Mouse (Mus musculus) heart, embryonic 15.5 days (tissue): ENCODE results near the gene Hhat. TPM values are rescaled to one million over a fixed set of nuclear protein-coding genes. Genes with fewer than 3 reads are reported as not detected.

Experiments used
- ATAC-seq: fragments of 200-750 bp; cut with Nextera tagmentation; replicated peaks from 2 replicates; pipeline ENCODE4 v1.8.0; 2017; ENCODE audit warnings: low read depth, moderate TSS enrichment; ENCODE audit not compliant: insufficient number of reproducible peaks, insufficient read depth, low FRiP score
- H3K27ac ChIP-seq: fragments of 300-500 bp; sonication (generic); 2 replicates; pipeline ENCODE4 v1.5.1; 2015; ENCODE audit warnings: mild to moderate bottlenecking, inconsistent platforms
- H3K27me3 ChIP-seq: fragments of 300-500 bp; sonication (generic); 2 replicates; pipeline ENCODE4 v1.6.1; 2015; ENCODE audit warnings: inconsistent platforms
- H3K36me3 ChIP-seq: fragments of 300-500 bp; sonication (generic); 2 replicates; pipeline ENCODE4 v1.6.1; 2015; ENCODE audit warnings: mild to moderate bottlenecking, inconsistent platforms
- H3K4me1 ChIP-seq: fragments of 300-500 bp; sonication (generic); replicated peaks from 2 replicates; pipeline ENCODE4 v1.6.1; 2015; ENCODE audit warnings: inconsistent platforms
- H3K4me2 ChIP-seq: fragments of 300-500 bp; sonication (generic); 2 replicates; pipeline ENCODE4 v1.6.1; 2015; ENCODE audit warnings: inconsistent platforms, mild to moderate bottlenecking, moderate library complexity
- H3K4me3 ChIP-seq: fragments of 300-500 bp; sonication (generic); 2 replicates; pipeline ENCODE4 v1.5.1; 2015; ENCODE audit warnings: mild to moderate bottlenecking, inconsistent platforms
- H3K9ac ChIP-seq: fragments of 300-500 bp; sonication (generic); 2 replicates; pipeline ENCODE4 v1.6.1; 2015; ENCODE audit warnings: mild to moderate bottlenecking, inconsistent platforms
- H3K9me3 ChIP-seq: fragments of 300-500 bp; sonication (generic); replicated peaks from 2 replicates; pipeline ENCODE4 v1.6.1; 2016; ENCODE audit warnings: inconsistent platforms
- WGBS: fragments of 180-500 bp; shearing (Covaris S2); methylation state at CpG from one replicate; pipeline ENCODE4 v1.1.7; 2015; ENCODE audit warnings: mixed read lengths; 5-methylcytosine and 5-hydroxymethylcytosine counted together
- polyA plus RNA-seq: library from polyadenylated mRNA; unstranded; fragments of >200 nt; fragmentation: Nextera tagmentation; extraction: Ambion mirVana; gene quantifications from 2 replicates; pipeline ENCODE4 v1.2.1, GENCODE M21; 2015

Gene Hhat
- polyA plus RNA-seq = 5.5 and 6.8 TPM in 2 replicates

GRCm38 (mm10) chr1:192770495-192771331, at the start of gene Hhat:
Gene Hhat (minus strand): TSS chr1:192771223.
- H3K4me1 ChIP-seq = peaks cover 12% of the 10 kb centered on the region
- peak; percentile 68 for ATAC-seq

GRCm38 (mm10) chr1:192818334-192818733, 47.3 kb upstream of the Hhat start:
- no peak overlapping the region for H3K27ac ChIP-seq
- no peak overlapping the region for H3K4me2 ChIP-seq
- H3K4me3 ChIP-seq = no peak overlapping the region
- no peak for ATAC-seq
- H3K36me3 ChIP-seq = no peaks in the 10 kb centered on the region
- H3K9me3 ChIP-seq = no peaks in the 10 kb centered on the region
- H3K4me1 ChIP-seq = peaks cover 14% of the 10 kb centered on the region
- WGBS = 76% methylated on average over 5 of the region's 5 CpGs
- H3K9ac ChIP-seq = no peak overlapping the region
- 0 out of 2 replicates have a peak, but pooled peaks cover 3% of the 10 kb centered on the region for H3K27me3 ChIP-seq

More at GRCm38 (mm10) chr1:192770495-192771331, at the start of gene Hhat:
- H3K27ac ChIP-seq = peak within 1 kb of the TSS; percentile 91
- no peaks in the 10 kb centered on the region for H3K27me3 ChIP-seq
- peak within 1 kb of the TSS; percentile 94 for H3K4me2 ChIP-seq
- WGBS = under 1% methylated on average over 69 of the region's 70 CpGs
- H3K4me3 ChIP-seq = peak within 1 kb of the TSS; percentile 71
- H3K36me3 ChIP-seq = no peaks in the 10 kb centered on the region
- H3K9me3 ChIP-seq = no peaks in the 10 kb centered on the region
- H3K9ac ChIP-seq = peak within 1 kb of the TSS; percentile 94

GRCm38 (mm10) chr1:192815789-192816188, 44.8 kb upstream of the Hhat start:
- Histone ChIP-seq H3K27ac (no peak overlapping the region), H3K4me1 (0 out of 2 replicates have a peak, but pooled peaks cover 5% of the 10 kb centered on the region), H3K4me3 (no peak overlapping the region), H3K27me3 (0 out of 2 replicates have a peak, but pooled peaks cover 3% of the 10 kb centered on the region), H3K9ac (no peak overlapping the region), H3K36me3 (no peaks in the 10 kb centered on the region), H3K4me2 (no peak overlapping the region), H3K9me3 (no peaks in the 10 kb centered on the region)
- 58% methylated on average over 2 of the region's 2 CpGs for WGBS
- ATAC-seq = no peak

- Histone ChIP-seq H3K27me3 (0 out of 2 replicates have a peak, but pooled peaks cover 3% of the 10 kb centered on the region), H3K4me3 (no peak overlapping the region), H3K36me3 (no peaks in the 10 kb centered on the region), H3K4me1 (0 out of 2 replicates have a peak, but pooled peaks cover 5% of the 10 kb centered on the region), H3K4me2 (no peak overlapping the region), H3K9ac (no peak overlapping the region), H3K27ac (no peak overlapping the region), H3K9me3 (no peaks in the 10 kb centered on the region)
- ATAC-seq = no peak
- 46% methylated on average over 3 of the region's 3 CpGs for WGBS
Observed at GRCm38 (mm10) chr1:192814700-192815099, 43.7 kb upstream of the Hhat start.

- H3K9me3 ChIP-seq = no peaks in the 10 kb centered on the region
- no peak overlapping the region for H3K4me2 ChIP-seq
- WGBS = 86% methylated on average over 9 of the region's 9 CpGs
- 0 out of 2 replicates have a peak, but pooled peaks cover 5% of the 10 kb centered on the region for H3K4me1 ChIP-seq
- peak overlapping the region; percentile 37 for H3K27ac ChIP-seq
- ATAC-seq = no peak
- H3K27me3 ChIP-seq = 0 out of 2 replicates have a peak, but pooled peaks cover 3% of the 10 kb centered on the region
- H3K4me3 ChIP-seq = no peak overlapping the region
- H3K36me3 ChIP-seq = no peaks in the 10 kb centered on the region
- H3K9ac ChIP-seq = no peak overlapping the region
Observed at GRCm38 (mm10) chr1:192812758-192813157, 41.7 kb upstream of the Hhat start.

- Histone ChIP-seq H3K4me3 (no peak overlapping the region), H3K9me3 (no peaks in the 10 kb centered on the region), H3K27me3 (0 out of 2 replicates have a peak, but pooled peaks cover 3% of the 10 kb centered on the region), H3K4me1 (0 out of 2 replicates have a peak, but pooled peaks cover 5% of the 10 kb centered on the region), H3K27ac (peak overlapping the region; percentile 37), H3K4me2 (no peak overlapping the region), H3K9ac (no peak overlapping the region), H3K36me3 (no peaks in the 10 kb centered on the region)
- WGBS = 62% methylated on average over 5 of the region's 5 CpGs
- peak; percentile 53; the same call in 1 of the 2 replicates for ATAC-seq
Observed at GRCm38 (mm10) chr1:192812290-192812689, 41.3 kb upstream of the Hhat start.

- H3K36me3 ChIP-seq = no peaks in the 10 kb centered on the region
- peak; percentile 58 for ATAC-seq
- WGBS = 60% methylated on average over 9 of the region's 10 CpGs
- peak overlapping the region; percentile 45; the same call in 1 of the 2 replicates for H3K27ac ChIP-seq
- H3K9me3 ChIP-seq = no peaks in the 10 kb centered on the region
- no peak overlapping the region for H3K9ac ChIP-seq
- no peaks in the 10 kb centered on the region for H3K27me3 ChIP-seq
- peaks cover 8% of the 10 kb centered on the region for H3K4me1 ChIP-seq
- no peak overlapping the region for H3K4me2 ChIP-seq
- no peak overlapping the region for H3K4me3 ChIP-seq
Observed at GRCm38 (mm10) chr1:192806168-192807157, 35.4 kb upstream of the Hhat start.

- no peak overlapping the region for H3K4me3 ChIP-seq
- H3K27me3 ChIP-seq = no peaks in the 10 kb centered on the region
- no peaks in the 10 kb centered on the region for H3K9me3 ChIP-seq
- no peak overlapping the region for H3K4me2 ChIP-seq
- no peak for ATAC-seq
- H3K9ac ChIP-seq = no peak overlapping the region
- WGBS = 72% methylated on average over 8 of the region's 8 CpGs
- no peak overlapping the region for H3K27ac ChIP-seq
- peaks cover 34% of the 10 kb centered on the region for H3K4me1 ChIP-seq
- no peaks in the 10 kb centered on the region for H3K36me3 ChIP-seq
Observed at GRCm38 (mm10) chr1:192800338-192800737, 29.3 kb upstream of the Hhat start.

GRCm38 (mm10) chr1:192799165-192799991, 28.4 kb upstream of the Hhat start:
- WGBS = 43% methylated on average over 10 of the region's 10 CpGs
- Histone ChIP-seq H3K27me3 (no peaks in the 10 kb centered on the region), H3K36me3 (no peaks in the 10 kb centered on the region), H3K4me3 (no peak overlapping the region), H3K27ac (peak overlapping the region; percentile 67), H3K9me3 (no peaks in the 10 kb centered on the region), H3K9ac (no peak overlapping the region), H3K4me2 (no peak overlapping the region), H3K4me1 (peaks cover 34% of the 10 kb centered on the region)
- ATAC-seq = no peak
